Mouse (Mus musculus) spleen, adult 2 months (tissue): ENCODE results near the gene Nckap5.

ENCODE experiments used
- CTCF ChIP-seq: fragments of 200-500 bp; IDR thresholded peaks from 2 replicates; pipeline ENCODE4 v1.5.1; 2011; ENCODE audit warnings: mild to moderate bottlenecking, inconsistent platforms; ENCODE audit not compliant: insufficient read depth, insufficient read length, insufficient replicate concordance; ENCODE audit errors: extremely low read depth
- POLR2A ChIP-seq: fragments of 200-500 bp; IDR thresholded peaks from 2 replicates; pipeline ENCODE4 v1.6.1; 2011; ENCODE audit warnings: low read depth, low read length, inconsistent platforms

- no peak for TF ChIP-seq CTCF
- TF ChIP-seq POLR2A = no peak
Measured at GRCm38 (mm10) chr1:126639463-126639862, 191.1 kb downstream of the Nckap5 start.
